Mouse (Mus musculus): ENCODE results near the gene Bloc1s5. TPM values are rescaled to one million over a fixed set of nuclear protein-coding genes. Genes with fewer than 3 reads are reported as not detected.

Bloc1s5 gene
- polyA plus RNA-seq, 1 experiment from 2014 or later, result 10.2 TPM

DNA sequence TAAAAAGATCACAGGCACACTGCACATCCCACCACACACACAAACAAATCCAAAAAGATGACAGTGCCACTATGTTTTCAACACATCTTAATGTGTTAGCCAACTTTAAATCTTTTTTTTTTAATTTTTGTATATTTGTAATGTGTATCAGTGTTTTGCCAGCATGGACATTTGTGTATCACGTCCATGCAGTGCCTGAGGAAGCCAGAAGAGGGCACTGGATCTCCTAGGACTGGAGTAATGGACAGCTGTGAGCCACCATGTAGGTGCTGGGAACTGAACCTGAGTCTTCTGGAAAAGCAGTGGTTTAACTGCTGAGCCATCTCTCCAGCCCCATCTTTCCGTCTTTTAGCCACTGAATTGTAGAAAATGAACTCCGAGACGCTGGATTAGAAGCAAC lies 22.7 kb downstream of the Bloc1s5 start:
- peaks cover 28% of the 10 kb centered on the region for H3K4me1 ChIP-seq (ENCODE audit: control insufficient read depth, low read depth, low read length)
- WGBS (ENCODE audit: insufficient replicate concordance), result 88% methylated on average over 4 of the region's 4 CpGs
- H3K27me3 ChIP-seq (ENCODE audit: control insufficient read depth, insufficient read depth, low read depth, low read length), result no peaks in the 10 kb centered on the region
- ATAC-seq (ENCODE audit: low read depth), result no peak
- H3K27ac ChIP-seq (ENCODE audit: low read length), result no peak overlapping the region
- no peak overlapping the region for H3K9ac ChIP-seq (ENCODE audit: low read depth, low read length)
- no peak overlapping the region for H3K4me3 ChIP-seq (ENCODE audit: low read depth, low read length)
- no peak overlapping the region for H3K4me2 ChIP-seq (ENCODE audit: low read depth, low read length)
- H3K9me3 ChIP-seq (replicated peaks; ENCODE audit: control insufficient read depth, low read length), result no peaks in the 10 kb centered on the region
- peaks cover 8% of the 10 kb centered on the region for H3K36me3 ChIP-seq (ENCODE audit: control insufficient read depth, insufficient read depth)

GRCm38 (mm10) chr13:38610336-38610735 lies 24.6 kb downstream of the Bloc1s5 start:
- no peak overlapping the region for H3K4me2 ChIP-seq (ENCODE audit: low read depth, low read length)
- WGBS (ENCODE audit: insufficient replicate concordance), result 72% methylated on average over 6 of the region's 6 CpGs
- ATAC-seq (ENCODE audit: low read depth), result no peak
- no peak overlapping the region for H3K27ac ChIP-seq (ENCODE audit: low read length)
- no peak overlapping the region for H3K9ac ChIP-seq (ENCODE audit: low read depth, low read length)
- no peak overlapping the region for H3K4me3 ChIP-seq (ENCODE audit: low read depth, low read length)
- peaks cover 28% of the 10 kb centered on the region for H3K4me1 ChIP-seq (ENCODE audit: control insufficient read depth, low read depth, low read length)
- H3K27me3 ChIP-seq (ENCODE audit: control insufficient read depth, insufficient read depth, low read depth, low read length), result no peaks in the 10 kb centered on the region
- peaks cover 8% of the 10 kb centered on the region for H3K36me3 ChIP-seq (ENCODE audit: control insufficient read depth, insufficient read depth)
- no peaks in the 10 kb centered on the region for H3K9me3 ChIP-seq (replicated peaks; ENCODE audit: control insufficient read depth, low read length)

DNA sequence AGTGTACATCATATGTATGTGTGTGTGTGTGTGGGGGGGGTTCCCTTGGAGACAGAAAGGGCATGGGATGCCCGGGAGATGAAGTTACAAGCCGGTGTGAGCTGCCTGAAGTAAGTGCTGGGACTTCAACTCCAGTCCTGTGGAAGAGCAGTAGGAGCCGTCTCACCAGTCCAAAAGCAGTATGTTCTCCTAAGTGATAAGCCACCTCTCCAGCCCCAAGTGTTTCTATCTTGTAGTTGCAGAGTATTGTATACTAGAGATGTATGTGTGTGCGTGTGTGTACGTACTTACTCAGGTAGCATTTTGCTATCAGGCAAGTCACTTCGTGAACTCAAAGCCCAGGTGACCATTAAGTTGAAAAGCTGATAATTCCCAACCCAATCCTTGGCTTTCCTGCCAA lies 27.8 kb downstream of the Bloc1s5 start:
- no peak overlapping the region for H3K4me3 ChIP-seq (ENCODE audit: low read depth, low read length)
- ATAC-seq (ENCODE audit: low read depth), result peak; percentile 60; the same call in 1 of the 2 replicates
- no peak overlapping the region for H3K27ac ChIP-seq (ENCODE audit: low read length)
- peaks cover 5% of the 10 kb centered on the region for H3K36me3 ChIP-seq (ENCODE audit: control insufficient read depth, insufficient read depth)
- H3K9ac ChIP-seq (ENCODE audit: low read depth, low read length), result no peak overlapping the region
- H3K4me2 ChIP-seq (ENCODE audit: low read depth, low read length), result no peak overlapping the region
- H3K9me3 ChIP-seq (replicated peaks; ENCODE audit: control insufficient read depth, low read length), result no peaks in the 10 kb centered on the region
- WGBS (ENCODE audit: insufficient replicate concordance), result 37% methylated on average over 6 of the region's 6 CpGs
- peaks cover 5% of the 10 kb centered on the region for H3K4me1 ChIP-seq (ENCODE audit: control insufficient read depth, low read depth, low read length)
- H3K27me3 ChIP-seq (ENCODE audit: control insufficient read depth, insufficient read depth, low read depth, low read length), result no peaks in the 10 kb centered on the region

DNA sequence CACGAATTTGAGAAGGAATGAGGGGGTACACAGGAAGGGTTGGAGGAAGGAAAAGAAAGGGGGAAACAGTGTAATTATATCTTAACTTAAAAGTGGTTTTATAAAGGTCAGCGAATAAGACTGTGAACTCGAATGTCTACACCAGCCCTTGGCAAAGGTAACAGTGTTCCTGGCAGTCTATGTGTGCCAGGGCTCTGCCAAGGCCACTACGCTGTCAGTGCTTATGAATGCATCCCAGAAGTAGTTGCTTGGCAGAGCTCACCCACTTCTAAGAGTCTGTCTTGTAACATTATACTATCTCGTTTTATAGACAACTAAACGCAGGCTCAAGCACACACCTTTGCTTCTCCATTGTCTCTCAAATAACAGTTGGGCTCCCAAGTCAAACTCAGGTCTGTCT lies 29.6 kb downstream of the Bloc1s5 start:
- no peak overlapping the region for H3K4me2 ChIP-seq (ENCODE audit: low read depth, low read length)
- no peaks in the 10 kb centered on the region for H3K9me3 ChIP-seq (replicated peaks; ENCODE audit: control insufficient read depth, low read length)
- H3K9ac ChIP-seq (ENCODE audit: low read depth, low read length), result no peak overlapping the region
- H3K4me1 ChIP-seq (ENCODE audit: control insufficient read depth, low read depth, low read length), result peaks cover 10% of the 10 kb centered on the region
- H3K27ac ChIP-seq (ENCODE audit: low read length), result no peak overlapping the region
- WGBS (ENCODE audit: insufficient replicate concordance), result 74% methylated on average over 6 of the region's 6 CpGs
- no peak overlapping the region for H3K4me3 ChIP-seq (ENCODE audit: low read depth, low read length)
- no peak for ATAC-seq (ENCODE audit: low read depth)
- peaks cover 4% of the 10 kb centered on the region; the same call in 1 of the 2 replicates for H3K36me3 ChIP-seq (ENCODE audit: control insufficient read depth, insufficient read depth)
- H3K27me3 ChIP-seq (ENCODE audit: control insufficient read depth, insufficient read depth, low read depth, low read length), result no peaks in the 10 kb centered on the region

DNA sequence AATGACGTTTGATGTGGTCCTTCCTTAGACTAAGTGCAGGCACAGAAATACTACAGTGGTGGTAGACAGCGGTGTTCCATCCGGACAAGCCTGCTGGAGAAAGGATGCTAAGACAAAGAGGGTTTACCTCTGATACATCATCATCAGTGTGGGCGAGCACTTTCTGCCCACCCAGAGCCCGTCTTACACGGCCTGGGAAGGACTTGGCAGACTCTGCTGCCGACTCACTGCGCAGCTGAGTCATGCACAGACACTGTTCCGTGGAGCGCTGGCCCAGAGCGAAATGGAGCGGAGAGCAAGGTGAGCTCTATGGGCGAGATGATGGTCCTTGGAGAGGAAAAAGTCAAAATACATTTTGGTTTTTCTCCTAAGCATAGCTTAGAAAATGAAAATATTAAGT lies 31.9 kb downstream of the Bloc1s5 start:
- H3K4me2 ChIP-seq (ENCODE audit: low read depth, low read length), result no peak overlapping the region
- H3K4me1 ChIP-seq (ENCODE audit: control insufficient read depth, low read depth, low read length), result peaks cover 10% of the 10 kb centered on the region
- H3K27ac ChIP-seq (ENCODE audit: low read length), result no peak overlapping the region
- ATAC-seq (ENCODE audit: low read depth), result no peak
- no peaks in the 10 kb centered on the region for H3K27me3 ChIP-seq (ENCODE audit: control insufficient read depth, insufficient read depth, low read depth, low read length)
- peaks cover 4% of the 10 kb centered on the region; the same call in 1 of the 2 replicates for H3K36me3 ChIP-seq (ENCODE audit: control insufficient read depth, insufficient read depth)
- no peak overlapping the region for H3K9ac ChIP-seq (ENCODE audit: low read depth, low read length)
- 86% methylated on average over 13 of the region's 13 CpGs for WGBS (ENCODE audit: insufficient replicate concordance)
- H3K9me3 ChIP-seq (replicated peaks; ENCODE audit: control insufficient read depth, low read length), result no peaks in the 10 kb centered on the region
- H3K4me3 ChIP-seq (ENCODE audit: low read depth, low read length), result no peak overlapping the region

GRCm38 (mm10) chr13:38602243-38602832 lies 32.6 kb downstream of the Bloc1s5 start:
- peaks cover 10% of the 10 kb centered on the region for H3K4me1 ChIP-seq (ENCODE audit: control insufficient read depth, low read depth, low read length)
- H3K36me3 ChIP-seq (ENCODE audit: control insufficient read depth, insufficient read depth), result peaks cover 4% of the 10 kb centered on the region; the same call in 1 of the 2 replicates
- no peak overlapping the region for H3K4me3 ChIP-seq (ENCODE audit: low read depth, low read length)
- H3K4me2 ChIP-seq (ENCODE audit: low read depth, low read length), result no peak overlapping the region
- WGBS (ENCODE audit: insufficient replicate concordance), result 79% methylated on average over 17 of the region's 17 CpGs
- H3K27ac ChIP-seq (ENCODE audit: low read length), result no peak overlapping the region
- ATAC-seq (ENCODE audit: low read depth), result no peak
- H3K9ac ChIP-seq (ENCODE audit: low read depth, low read length), result no peak overlapping the region
- no peaks in the 10 kb centered on the region for H3K9me3 ChIP-seq (replicated peaks; ENCODE audit: control insufficient read depth, low read length)
- no peaks in the 10 kb centered on the region for H3K27me3 ChIP-seq (ENCODE audit: control insufficient read depth, insufficient read depth, low read depth, low read length)

GRCm38 (mm10) chr13:38600811-38601210 lies 34.1 kb downstream of the Bloc1s5 start:
- 66% methylated on average over 11 of the region's 11 CpGs for WGBS (ENCODE audit: insufficient replicate concordance)
- H3K4me2 ChIP-seq (ENCODE audit: low read depth, low read length), result no peak overlapping the region
- no peak overlapping the region for H3K4me3 ChIP-seq (ENCODE audit: low read depth, low read length)
- no peak overlapping the region for H3K27ac ChIP-seq (ENCODE audit: low read length)
- no peaks in the 10 kb centered on the region for H3K27me3 ChIP-seq (ENCODE audit: control insufficient read depth, insufficient read depth, low read depth, low read length)
- peaks cover 4% of the 10 kb centered on the region; the same call in 1 of the 2 replicates for H3K36me3 ChIP-seq (ENCODE audit: control insufficient read depth, insufficient read depth)
- peaks cover 5% of the 10 kb centered on the region for H3K4me1 ChIP-seq (ENCODE audit: control insufficient read depth, low read depth, low read length)
- no peak for ATAC-seq (ENCODE audit: low read depth)
- no peaks in the 10 kb centered on the region for H3K9me3 ChIP-seq (replicated peaks; ENCODE audit: control insufficient read depth, low read length)
- H3K9ac ChIP-seq (ENCODE audit: low read depth, low read length), result no peak overlapping the region

DNA sequence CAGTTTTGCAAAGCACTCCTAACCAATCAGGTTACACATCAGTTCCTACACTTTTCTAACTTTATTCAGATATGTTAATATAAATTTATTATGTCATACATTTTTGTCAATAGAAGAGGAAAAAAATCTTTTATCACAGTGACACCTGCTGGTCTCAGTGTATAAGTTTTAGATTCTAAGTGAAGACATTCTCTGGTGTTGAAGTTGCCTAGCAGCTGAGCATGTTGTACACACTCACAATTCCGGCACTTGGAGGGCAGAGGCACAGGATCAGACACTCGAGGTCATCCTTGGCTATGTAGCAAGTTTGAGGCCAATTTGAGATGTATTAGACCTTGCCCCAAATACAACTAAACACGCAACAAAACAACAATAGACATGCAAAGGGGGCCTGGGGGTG lies 37.8 kb downstream of the Bloc1s5 start:
- no peaks in the 10 kb centered on the region for H3K9me3 ChIP-seq (replicated peaks; ENCODE audit: control insufficient read depth, low read length)
- no peak overlapping the region for H3K27ac ChIP-seq (ENCODE audit: low read length)
- no peak for ATAC-seq (ENCODE audit: low read depth)
- H3K4me2 ChIP-seq (ENCODE audit: low read depth, low read length), result no peak overlapping the region
- H3K27me3 ChIP-seq (ENCODE audit: control insufficient read depth, insufficient read depth, low read depth, low read length), result no peaks in the 10 kb centered on the region
- no peak overlapping the region for H3K9ac ChIP-seq (ENCODE audit: low read depth, low read length)
- peaks cover 5% of the 10 kb centered on the region for H3K4me1 ChIP-seq (ENCODE audit: control insufficient read depth, low read depth, low read length)
- 55% methylated on average over 3 of the region's 3 CpGs for WGBS (ENCODE audit: insufficient replicate concordance)
- no peak overlapping the region for H3K4me3 ChIP-seq (ENCODE audit: low read depth, low read length)
- H3K36me3 ChIP-seq (ENCODE audit: control insufficient read depth, insufficient read depth), result no peaks in the 10 kb centered on the region

DNA sequence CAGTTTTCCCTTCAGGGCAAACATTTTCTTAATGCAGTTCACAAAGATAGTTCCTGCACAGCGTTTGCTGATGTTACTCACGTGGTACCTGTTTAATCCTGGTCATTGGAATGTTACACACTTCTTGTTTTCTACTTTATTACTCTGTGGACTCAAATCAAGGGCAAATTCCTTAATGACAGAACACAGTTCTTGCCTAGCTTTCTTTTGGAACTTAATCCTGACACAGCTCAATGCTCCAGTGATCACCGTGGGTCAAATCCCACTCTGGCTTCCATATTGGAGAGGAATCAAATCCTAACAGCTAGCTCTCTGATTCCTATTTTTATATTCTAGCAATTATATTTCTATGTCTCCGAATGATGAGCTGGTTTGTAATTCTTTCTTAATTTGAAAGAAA lies 38.4 kb downstream of the Bloc1s5 start:
- 75% methylated on average over 4 of the region's 4 CpGs for WGBS (ENCODE audit: insufficient replicate concordance)
- Histone ChIP-seq H3K4me2 (ENCODE audit: low read depth, low read length) (no peak overlapping the region), H3K27me3 (ENCODE audit: control insufficient read depth, insufficient read depth, low read depth, low read length) (no peaks in the 10 kb centered on the region), H3K9ac (ENCODE audit: low read depth, low read length) (no peak overlapping the region), H3K4me3 (ENCODE audit: low read depth, low read length) (no peak overlapping the region), H3K36me3 (ENCODE audit: control insufficient read depth, insufficient read depth) (no peaks in the 10 kb centered on the region), H3K4me1 (ENCODE audit: control insufficient read depth, low read depth, low read length) (peaks cover 5% of the 10 kb centered on the region), H3K27ac (ENCODE audit: low read length) (no peak overlapping the region), H3K9me3 (replicated peaks; ENCODE audit: control insufficient read depth, low read length) (no peaks in the 10 kb centered on the region)
- ATAC-seq (ENCODE audit: low read depth), result no peak

All from liver, embryonic 16.5 days (tissue).